Comparison of ENCODE assay signal across 7 mouse cellular contexts in the genomic region with DNA sequence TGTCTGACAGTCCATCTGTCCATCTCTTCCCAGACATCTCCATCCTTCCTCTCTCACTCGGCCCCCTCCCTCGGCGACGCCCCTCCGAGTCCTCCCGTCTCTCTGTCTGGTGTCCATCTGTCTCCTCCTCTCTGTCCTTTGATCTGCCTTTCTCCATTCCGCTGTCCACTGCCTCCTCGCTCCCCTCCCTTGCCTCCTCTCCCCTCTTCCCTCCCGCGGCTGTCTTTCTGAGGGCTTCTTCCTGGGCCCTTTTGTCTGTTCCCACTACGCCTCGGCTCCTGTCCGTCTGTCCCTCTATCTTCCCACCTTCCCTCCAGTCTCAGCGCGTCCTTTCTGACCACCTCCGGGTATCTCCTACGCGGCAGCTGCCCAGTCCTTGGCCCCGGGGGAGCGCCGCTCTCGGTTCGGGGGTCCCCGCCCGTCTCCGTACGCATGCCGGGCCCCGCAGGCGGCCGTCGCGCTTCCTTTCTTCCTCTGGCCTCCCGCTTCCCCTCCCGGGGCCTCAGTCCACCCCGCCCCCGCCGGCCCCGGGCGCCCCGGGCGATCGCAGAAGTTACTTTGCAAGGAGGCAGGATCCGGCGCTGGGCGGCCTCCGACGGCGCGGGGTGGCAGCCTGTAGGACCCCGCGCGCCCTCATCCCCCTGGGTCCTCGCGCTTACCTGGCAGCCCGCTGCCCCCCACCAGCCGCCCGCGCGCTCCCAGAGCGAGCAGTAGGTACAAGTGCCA. TPM values are rescaled to one million over a fixed set of nuclear protein-coding genes. Genes with fewer than 3 reads are reported as not detected.
DNase-seq lines count a peak whose midpoint lies in the region; ATAC-seq and TF ChIP-seq lines count a peak whose summit lies in the region.

No protein-coding gene starts in this region.

- no peak overlapping the region for H3K27ac ChIP-seq in embryonic facial prominence, embryonic 14.5 days (replicated peaks; ENCODE audit: low read depth, low read length)
- H3K27ac ChIP-seq in hindbrain, embryonic 10.5 days, result peak overlapping the region; percentile 95
- no peak overlapping the region for H3K27ac ChIP-seq in liver, embryonic 14.5 days
- no peak overlapping the region for H3K27ac ChIP-seq in stomach, embryonic 14.5 days (ENCODE audit: low read length)

- H3K9me3 ChIP-seq in embryonic facial prominence, embryonic 14.5 days (ENCODE audit: control insufficient read depth, low read length), result no peaks in the 10 kb centered on the region
- H3K9me3 ChIP-seq in hindbrain, embryonic 10.5 days, result no peaks in the 10 kb centered on the region
- H3K9me3 ChIP-seq in liver, embryonic 14.5 days (ENCODE audit: control insufficient read depth, low read length), result no peaks in the 10 kb centered on the region
- no peaks in the 10 kb centered on the region for H3K9me3 ChIP-seq in stomach, embryonic 14.5 days (ENCODE audit: control insufficient read depth, low read depth, low read length)

- 1% methylated on average over 42 of the region's 61 CpGs for WGBS in embryonic facial prominence, embryonic 14.5 days
- WGBS in hindbrain, embryonic 10.5 days, result 1% methylated on average over 61 of the region's 61 CpGs
- 1% methylated on average over 61 of the region's 61 CpGs for WGBS in liver, embryonic 14.5 days (ENCODE audit: insufficient replicate concordance)
- WGBS in stomach, embryonic 14.5 days, result 2% methylated on average over 53 of the region's 61 CpGs

- peak; percentile 13 to 22 for DNase-seq in right cerebral cortex, adult 2 months (ENCODE audit: low spot score in 2 of 2)
- DNase-seq in right cerebral cortex, postnatal 14 days, result no peak
- no peak for DNase-seq in embryonic facial prominence, embryonic 14.5 days (ENCODE audit: low spot score)
- peak; percentile 55 for DNase-seq in hindbrain, embryonic 10.5 days (ENCODE audit: low spot score)
- no peak for DNase-seq in liver, embryonic 14.5 days (ENCODE audit: low read depth in 3 of 3, low spot score in 3 of 3)
- no peak for DNase-seq in spleen, postnatal 36 days (ENCODE audit: low spot score in 2 of 2)

- ATAC-seq in embryonic facial prominence, embryonic 14.5 days (ENCODE audit: low read depth), result peak; percentile 27
- ATAC-seq in liver, embryonic 14.5 days (ENCODE audit: insufficient read depth), result no peak
- ATAC-seq in stomach, embryonic 14.5 days (ENCODE audit: insufficient number of reproducible peaks, insufficient read depth, low FRiP score, low read depth), result no peak

- peaks cover 9% of the 10 kb centered on the region; the same call in 1 of the 2 replicates for H3K4me1 ChIP-seq in embryonic facial prominence, embryonic 14.5 days (ENCODE audit: control insufficient read depth, insufficient read depth, low read length)
- H3K4me1 ChIP-seq in hindbrain, embryonic 10.5 days (replicated peaks), result peaks cover 73% of the 10 kb centered on the region
- H3K4me1 ChIP-seq in liver, embryonic 14.5 days (replicated peaks; ENCODE audit: control insufficient read depth in 2 of 2, insufficient read depth in 2 of 2, low read length in 1 of 2), result no peaks in the 10 kb centered on the region
- peaks cover 9% of the 10 kb centered on the region; the same call in 1 of the 2 replicates for H3K4me1 ChIP-seq in stomach, embryonic 14.5 days (ENCODE audit: control insufficient read depth, insufficient read depth, low read length)

- peak overlapping the region; percentile 95 for H3K4me2 ChIP-seq in embryonic facial prominence, embryonic 14.5 days (ENCODE audit: low read depth, low read length)
- H3K4me2 ChIP-seq in liver, embryonic 14.5 days (ENCODE audit: low read depth), result peak overlapping the region; percentile 57
- H3K4me2 ChIP-seq in stomach, embryonic 14.5 days (replicated peaks; ENCODE audit: low read depth, low read length), result peak overlapping the region; percentile 91

- H3K27me3 ChIP-seq in embryonic facial prominence, embryonic 14.5 days (replicated peaks; ENCODE audit: control insufficient read depth, insufficient read depth, low read length), result peaks cover 38% of the 10 kb centered on the region
- peaks cover 57% of the 10 kb centered on the region for H3K27me3 ChIP-seq in hindbrain, embryonic 10.5 days (ENCODE audit: insufficient read depth, poor library complexity, severe bottlenecking)
- H3K27me3 ChIP-seq in liver, embryonic 14.5 days (ENCODE audit: control insufficient read depth, insufficient read depth, low read length), result peaks cover 36% of the 10 kb centered on the region
- H3K27me3 ChIP-seq in stomach, embryonic 14.5 days (ENCODE audit: control insufficient read depth, insufficient read depth, low read length), result peaks cover 7% of the 10 kb centered on the region

- TF ChIP-seq EP300 in liver, embryonic 14.5 days (IDR thresholded peaks at IDR 0.05; ENCODE audit: low read depth), result no peak

- peak overlapping the region; percentile 65 for H3K4me3 ChIP-seq in embryonic facial prominence, embryonic 14.5 days (ENCODE audit: low read depth, low read length)
- peak overlapping the region; percentile 85 for H3K4me3 ChIP-seq in hindbrain, embryonic 10.5 days
- peak overlapping the region; percentile 1 to 45; a peak in 3 of 4 replicates for H3K4me3 ChIP-seq in liver, embryonic 14.5 days (ENCODE audit: insufficient read depth in 1 of 2, low read depth in 2 of 2, low read length in 2 of 2)
- peak overlapping the region; percentile 49 for H3K4me3 ChIP-seq in stomach, embryonic 14.5 days (ENCODE audit: low read depth, low read length)

- no peak for TF ChIP-seq CTCF in liver, embryonic 14.5 days (IDR thresholded peaks at IDR 0.05; ENCODE audit: low read depth)

- peak overlapping the region; percentile 66 for H3K9ac ChIP-seq in embryonic facial prominence, embryonic 14.5 days (ENCODE audit: low read depth, low read length)
- H3K9ac ChIP-seq in liver, embryonic 14.5 days (replicated peaks), result no peak overlapping the region
- peak overlapping the region; percentile 33 for H3K9ac ChIP-seq in stomach, embryonic 14.5 days (replicated peaks; ENCODE audit: low read depth, low read length)

- H3K36me3 ChIP-seq in embryonic facial prominence, embryonic 14.5 days (ENCODE audit: control insufficient read depth, insufficient read depth, low read length), result no peaks in the 10 kb centered on the region
- peaks cover 39% of the 10 kb centered on the region for H3K36me3 ChIP-seq in hindbrain, embryonic 10.5 days
- no peaks in the 10 kb centered on the region for H3K36me3 ChIP-seq in liver, embryonic 14.5 days (replicated peaks; ENCODE audit: control insufficient read depth, insufficient read depth, low read depth)
- no peaks in the 10 kb centered on the region for H3K36me3 ChIP-seq in stomach, embryonic 14.5 days (ENCODE audit: control insufficient read depth, insufficient read depth, low read length)

RNA-seq across cellular contexts. Expression of a gene that starts 0.5 kb away (rescaled TPM):
- polyA plus RNA-seq in embryonic facial prominence, embryonic 14.5 days (2014; fragmentation: Nextera tagmentation; extraction: Ambion mirVana), result 12.6 and 17.3 TPM in 2 replicates
- 62.6 and 70.5 TPM in 2 replicates for polyA plus RNA-seq in hindbrain, embryonic 10.5 days (2016; fragmentation: Nextera tagmentation; extraction: Ambion mirVana)
- 0.09 and 0.10 TPM in 2 replicates for polyA plus RNA-seq in liver, embryonic 14.5 days (2012; rRNA removed)
- 0.10 TPM in 1 of 2 replicates, not detected in the other for polyA plus RNA-seq in liver, embryonic 14.5 days (2014; fragmentation: Nextera tagmentation; extraction: Ambion mirVana)
- polyA plus RNA-seq in stomach, embryonic 14.5 days (2014; fragmentation: Nextera tagmentation; extraction: Ambion mirVana), result 9.8 and 12.3 TPM in 2 replicates

RNA-seq across cellular contexts. Expression of a gene that starts 54.9 kb away (rescaled TPM):
- 5.2 and 6.9 TPM in 2 replicates for polyA plus RNA-seq in embryonic facial prominence, embryonic 14.5 days (2014; fragmentation: Nextera tagmentation; extraction: Ambion mirVana)
- polyA plus RNA-seq in hindbrain, embryonic 10.5 days (2016; fragmentation: Nextera tagmentation; extraction: Ambion mirVana), result 5.5 TPM in 2 replicates
- 0.02 and 0.22 TPM in 2 replicates for polyA plus RNA-seq in liver, embryonic 14.5 days (2012; rRNA removed)
- not detected in 2 replicates for polyA plus RNA-seq in liver, embryonic 14.5 days (2014; fragmentation: Nextera tagmentation; extraction: Ambion mirVana)
- 1.4 and 1.8 TPM in 2 replicates for polyA plus RNA-seq in stomach, embryonic 14.5 days (2014; fragmentation: Nextera tagmentation; extraction: Ambion mirVana)

Comparison
In these comparisons a context has a peak if more than half of its experiments do, and no peak if none do; other contexts are left out.
1. DNase-seq: peak in right cerebral cortex, adult 2 months (2 of 2) and hindbrain, embryonic 10.5 days (single experiment); none in right cerebral cortex, postnatal 14 days (single experiment), embryonic facial prominence, embryonic 14.5 days (single experiment), liver, embryonic 14.5 days (0 of 3) and spleen, postnatal 36 days (0 of 2).
2. H3K4me3 ChIP-seq: peak in every context shown above with its lines; median percentile 85 in hindbrain, embryonic 10.5 days; 65 in embryonic facial prominence, embryonic 14.5 days; 49 in stomach, embryonic 14.5 days; 23 in liver, embryonic 14.5 days.
3. Peak in every context shown above with its lines, with median percentiles within 50 percentile points of each other: H3K4me2 ChIP-seq.